8 mouse cellular contexts compared by ENCODE assay signal in the genomic region with DNA sequence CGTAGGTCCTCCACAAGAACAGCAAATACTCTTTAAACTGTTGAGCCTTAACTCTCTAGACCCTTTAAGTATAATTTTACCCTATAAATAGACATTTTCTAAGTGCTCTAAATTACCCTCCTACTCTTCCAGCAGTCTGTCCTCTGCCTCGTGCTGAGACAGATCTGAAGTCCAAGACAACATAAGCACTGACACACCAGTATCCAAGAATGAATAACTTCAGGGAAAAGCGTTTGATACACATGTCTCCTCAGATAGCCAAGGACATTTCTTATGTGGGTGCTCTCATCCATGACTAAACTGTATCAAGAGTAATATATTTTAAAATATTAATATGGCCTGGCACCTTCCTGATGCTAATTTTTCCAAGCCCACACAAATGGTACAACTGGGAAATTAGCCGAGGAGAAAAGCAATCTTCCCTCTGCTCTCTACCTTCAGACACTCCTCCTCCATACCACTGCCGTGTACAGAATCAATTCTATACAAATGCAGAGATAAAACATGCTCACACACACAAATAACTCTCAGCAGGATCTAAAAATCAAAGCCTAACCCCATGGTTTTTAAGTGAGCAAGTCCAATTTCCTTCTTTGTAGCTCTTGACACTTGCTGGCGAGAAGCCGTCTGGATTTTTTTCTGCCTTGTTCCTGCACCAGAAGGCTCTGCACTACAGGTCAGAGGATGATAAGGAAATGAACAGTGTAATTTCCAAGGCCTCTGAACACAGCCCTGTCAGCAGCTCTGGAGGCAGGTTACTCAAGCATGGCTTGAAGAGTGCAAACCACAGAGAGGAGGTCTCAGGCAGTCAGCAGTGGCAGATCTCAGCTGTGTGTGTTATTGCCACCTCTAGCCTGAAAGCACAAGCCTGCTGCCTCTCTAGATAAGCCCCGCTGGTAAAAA. TPM values are rescaled to one million over a fixed set of nuclear protein-coding genes. Genes with fewer than 3 reads are reported as not detected.
DNase-seq lines count a peak whose midpoint lies in the region; ATAC-seq lines count a peak whose summit lies in the region.

No protein-coding gene starts in this region.

- no peak overlapping the region for H3K4me3 ChIP-seq in neural tube, embryonic 12.5 days
- H3K4me3 ChIP-seq in midbrain, embryonic 16.5 days (ENCODE audit: low read depth, low read length): no peak overlapping the region

- H3K4me1 ChIP-seq in neural tube, embryonic 12.5 days: peaks cover 33% of the 10 kb centered on the region
- peaks cover 37% of the 10 kb centered on the region for H3K4me1 ChIP-seq in midbrain, embryonic 16.5 days (ENCODE audit: control insufficient read depth, insufficient read depth, low read length)

- peak overlapping the region; percentile 6; the same call in 1 of the 2 replicates for H3K27ac ChIP-seq in neural tube, embryonic 12.5 days
- peak overlapping the region; percentile 47 for H3K27ac ChIP-seq in midbrain, embryonic 16.5 days (ENCODE audit: low read length)

- no peaks in the 10 kb centered on the region for H3K36me3 ChIP-seq in neural tube, embryonic 12.5 days
- H3K36me3 ChIP-seq in midbrain, embryonic 16.5 days (ENCODE audit: control insufficient read depth, insufficient read depth, low read length): no peaks in the 10 kb centered on the region

- intact Hi-C loops in heart, postnatal 36 days (cut with DNase I): no loop called here
- intact Hi-C loops in left cerebral cortex, postnatal 25 days (cut with DNase I): no loop called here

- DNase-seq in neural tube, embryonic 10.5 days (ENCODE audit: extremely low spot score, low spot score): no peak
- DNase-seq in cerebellum, postnatal 36 days: peak; percentile 51 to 57
- peak; percentile 30 to 49 for DNase-seq in heart, postnatal 36 days
- peak; percentile 57 for DNase-seq in liver
- no peak for DNase-seq in spleen, adult 12 weeks (ENCODE audit: low spot score)
- no peak for DNase-seq in left cerebral cortex, postnatal 25 days (ENCODE audit: low spot score in 2 of 2)

- ATAC-seq in neural tube, embryonic 12.5 days (ENCODE audit: low FRiP score, low read depth): peak; percentile 33; the same call in 1 of the 2 replicates
- ATAC-seq in midbrain, embryonic 16.5 days: peak; percentile 86

- H3K4me2 ChIP-seq in neural tube, embryonic 12.5 days (replicated peaks): 0 out of 2 replicates have a peak overlapping the region, but pooled peaks have one; percentile 7
- peak overlapping the region; percentile 13; the same call in 1 of the 2 replicates for H3K4me2 ChIP-seq in midbrain, embryonic 16.5 days (ENCODE audit: low read length)

- no peaks in the 10 kb centered on the region for H3K27me3 ChIP-seq in neural tube, embryonic 12.5 days (replicated peaks)
- no peaks in the 10 kb centered on the region for H3K27me3 ChIP-seq in midbrain, embryonic 16.5 days (ENCODE audit: control insufficient read depth, insufficient read depth, low read depth, low read length)

- H3K9ac ChIP-seq in neural tube, embryonic 12.5 days: no peak overlapping the region
- H3K9ac ChIP-seq in midbrain, embryonic 16.5 days (ENCODE audit: low read depth, low read length): peak overlapping the region; percentile 45; the same call in 1 of the 2 replicates

- 51% methylated on average over 8 of the region's 8 CpGs for WGBS in neural tube, embryonic 12.5 days
- 27% methylated on average over 8 of the region's 8 CpGs for WGBS in midbrain, embryonic 16.5 days

- H3K9me3 ChIP-seq in neural tube, embryonic 12.5 days: no peaks in the 10 kb centered on the region
- no peaks in the 10 kb centered on the region for H3K9me3 ChIP-seq in midbrain, embryonic 16.5 days (replicated peaks; ENCODE audit: control insufficient read depth, low read length, poor library complexity, severe bottlenecking)

RNA-seq across cellular contexts. Expression of a gene that starts 40.2 kb away (rescaled TPM):
- polyA plus RNA-seq in neural tube, embryonic 12.5 days (2016; fragmentation: Nextera tagmentation; extraction: Ambion mirVana): 12.1 and 12.8 TPM in 2 replicates
- total RNA-seq in heart, postnatal 36 days (2021): 10 to 100 TPM; 22.6 to 25.3 TPM
- 6.6 and 6.8 TPM in 2 replicates for polyA plus RNA-seq in midbrain, embryonic 16.5 days (2015; fragmentation: Nextera tagmentation; extraction: Ambion mirVana)
- 10 to 100 TPM; 42.3 to 48.5 TPM for total RNA-seq in left cerebral cortex, postnatal 25 days (2021)

Comparison
In these comparisons a context has a peak if more than half of its experiments do, and no peak if none do; other contexts are left out.
1. DNase-seq: peak in cerebellum, postnatal 36 days (2 of 2), heart, postnatal 36 days (2 of 2) and liver (single experiment); none in neural tube, embryonic 10.5 days (single experiment), spleen, adult 12 weeks (single experiment) and left cerebral cortex, postnatal 25 days (0 of 2).